Mouse (Mus musculus) hindbrain, embryonic 10.5 days (tissue): ENCODE measurements around the gene Cth. TPM values are rescaled to one million over a fixed set of nuclear protein-coding genes. Genes with fewer than 3 reads are reported as not detected.
"Not testable (repeated sequence)": the region's sequence is repeated elsewhere in the genome, so short reads cannot be mapped to it uniquely, and the experiment has no call there.

Source experiments
- DNase-seq: peaks from one replicate; pipeline ENCODE4 v3.0.0-alpha.2; 2017; ENCODE audit warnings: low spot score
- H3K27ac ChIP-seq: fragments of 300-500 bp; sonication (generic); 2 replicates; pipeline ENCODE4 v1.5.1; 2016; ENCODE audit warnings: mild to moderate bottlenecking, moderate library complexity
- H3K27me3 ChIP-seq: fragments of 300-500 bp; sonication (generic); 2 replicates; pipeline ENCODE4 v1.6.1; 2016; ENCODE audit warnings: mild to moderate bottlenecking; ENCODE audit not compliant: poor library complexity, insufficient read depth, severe bottlenecking
- H3K36me3 ChIP-seq: fragments of 300-500 bp; sonication (generic); 2 replicates; pipeline ENCODE4 v1.6.1; 2016; ENCODE audit warnings: mild to moderate bottlenecking, moderate library complexity
- H3K4me1 ChIP-seq: fragments of 300-500 bp; sonication (generic); replicated peaks from 2 replicates; pipeline ENCODE4 v1.6.1; 2016; ENCODE audit warnings: mild to moderate bottlenecking
- H3K4me3 ChIP-seq: fragments of 300-500 bp; sonication (generic); 2 replicates; pipeline ENCODE4 v1.5.1; 2016; ENCODE audit warnings: mild to moderate bottlenecking, moderate library complexity
- H3K9me3 ChIP-seq: fragments of 300-500 bp; sonication (generic); 2 replicates; pipeline ENCODE4 v1.6.1; 2016; ENCODE audit warnings: mild to moderate bottlenecking, moderate library complexity
- WGBS: fragments of 180-500 bp; shearing (Covaris S2); methylation state at CpG from one replicate; pipeline ENCODE4 v1.1.7; 2016; 5-methylcytosine and 5-hydroxymethylcytosine counted together
- polyA plus RNA-seq: library from polyadenylated mRNA; unstranded; fragments of >200 nt; fragmentation: Nextera tagmentation; extraction: Ambion mirVana; gene quantifications from 2 replicates; pipeline ENCODE4 v1.2.1, GENCODE M21; 2016

Cth gene
- polyA plus RNA-seq = 10.1 and 15.3 TPM in 2 replicates

- Histone ChIP-seq H3K9me3 (no peaks in the 10 kb centered on the region), H3K4me3 (peak within 1 kb of the TSS; percentile 62), H3K4me1 (peaks cover 16% of the 10 kb centered on the region; the same call in 1 of the 2 replicates), H3K27ac (peak within 1 kb of the TSS; percentile 79), H3K27me3 (no peaks in the 10 kb centered on the region), H3K36me3 (no peaks in the 10 kb centered on the region)
- 1% methylated on average over 30 of the region's 30 CpGs for WGBS
- peak; percentile 90 for DNase-seq
Measured at GRCm38 (mm10) chr3:157924692-157925328, at the start of gene Cth. Gene Cth, minus strand, starts transcription at chr3:157925077.

GRCm38 (mm10) chr3:157973236-157973635 lies 48.4 kb upstream of the Cth start:
- H3K27ac ChIP-seq = no peak overlapping the region
- H3K9me3 ChIP-seq = 0 out of 2 replicates have a peak, but pooled peaks cover 2% of the 10 kb centered on the region
- H3K4me3 ChIP-seq = no peak overlapping the region
- DNase-seq = no peak
- H3K27me3 ChIP-seq = no peaks in the 10 kb centered on the region
- no peaks in the 10 kb centered on the region for H3K4me1 ChIP-seq
- H3K36me3 ChIP-seq = peaks cover 21% of the 10 kb centered on the region
- 94% methylated on average over 2 of the region's 2 CpGs for WGBS

- WGBS = 89% methylated on average over 2 of the region's 2 CpGs
- Histone ChIP-seq H3K27me3 (no peaks in the 10 kb centered on the region), H3K4me1 (no peaks in the 10 kb centered on the region), H3K9me3 (0 out of 2 replicates have a peak, but pooled peaks cover 2% of the 10 kb centered on the region), H3K27ac (no peak overlapping the region), H3K4me3 (no peak overlapping the region), H3K36me3 (peaks cover 17% of the 10 kb centered on the region)
- DNase-seq = no peak
Measured at GRCm38 (mm10) chr3:157971151-157971550, 46.3 kb upstream of the Cth start.

- H3K36me3 ChIP-seq = peaks cover 21% of the 10 kb centered on the region
Measured at GRCm38 (mm10) chr3:157957320-157957719, 32.4 kb upstream of the Cth start.

GRCm38 (mm10) chr3:157956201-157956600 lies 31.3 kb upstream of the Cth start:
- DNase-seq = no peak
- Histone ChIP-seq H3K36me3 (peaks cover 22% of the 10 kb centered on the region), H3K27ac (no peak overlapping the region), H3K4me3 (no peak overlapping the region), H3K4me1 (no peaks in the 10 kb centered on the region), H3K9me3 (no peaks in the 10 kb centered on the region), H3K27me3 (no peaks in the 10 kb centered on the region)
- 94% methylated on average over 3 of the region's 3 CpGs for WGBS

More at GRCm38 (mm10) chr3:157957320-157957719, 32.4 kb upstream of the Cth start:
- Histone ChIP-seq H3K4me3 (no peak overlapping the region), H3K27me3 (no peaks in the 10 kb centered on the region), H3K4me1 (no peaks in the 10 kb centered on the region), H3K9me3 (no peaks in the 10 kb centered on the region), H3K27ac (no peak overlapping the region)
- DNase-seq = no peak

- H3K4me1 ChIP-seq = no peaks in the 10 kb centered on the region
- WGBS = 86% methylated on average over 2 of the region's 2 CpGs
- peaks cover 18% of the 10 kb centered on the region for H3K36me3 ChIP-seq
- no peak overlapping the region for H3K27ac ChIP-seq
- no peak for DNase-seq
- no peaks in the 10 kb centered on the region for H3K27me3 ChIP-seq
- no peaks in the 10 kb centered on the region for H3K9me3 ChIP-seq
- H3K4me3 ChIP-seq = no peak overlapping the region
Measured at GRCm38 (mm10) chr3:157955466-157955865, 30.6 kb upstream of the Cth start.

- H3K27ac ChIP-seq = no peak overlapping the region
- peaks cover 12% of the 10 kb centered on the region for H3K36me3 ChIP-seq
- H3K27me3 ChIP-seq = no peaks in the 10 kb centered on the region
- 96% methylated on average over 2 of the region's 2 CpGs for WGBS
- H3K9me3 ChIP-seq = no peaks in the 10 kb centered on the region
- H3K4me3 ChIP-seq = no peak overlapping the region
- DNase-seq = no peak
- H3K4me1 ChIP-seq = peaks cover 18% of the 10 kb centered on the region
Measured at GRCm38 (mm10) chr3:157952716-157953115, 27.8 kb upstream of the Cth start.

GRCm38 (mm10) chr3:157947383-157948280 lies 22.8 kb upstream of the Cth start:
- DNase-seq = peak; percentile 63

GRCm38 (mm10) chr3:157946843-157947358 lies 22.0 kb upstream of the Cth start, which contains the start of gene Ankrd13c:
Gene Ankrd13c, plus strand, starts transcription at chr3:157947239.
- Histone ChIP-seq H3K4me3 (peak within 1 kb of the TSS; percentile 98), H3K27ac (peak within 1 kb of the TSS; percentile 98), H3K36me3 (peaks cover 8% of the 10 kb centered on the region), H3K27me3 (no peaks in the 10 kb centered on the region), H3K4me1 (peaks cover 22% of the 10 kb centered on the region), H3K9me3 (no peaks in the 10 kb centered on the region)
- DNase-seq = peak; percentile 93
- WGBS = under 1% methylated on average over 45 of the region's 45 CpGs

More at GRCm38 (mm10) chr3:157947383-157948280, 22.8 kb upstream of the Cth start:
- Histone ChIP-seq H3K27ac (peak overlapping the region; percentile 98), H3K36me3 (peaks cover 12% of the 10 kb centered on the region), H3K4me3 (peak overlapping the region; percentile 98), H3K4me1 (peaks cover 22% of the 10 kb centered on the region), H3K9me3 (no peaks in the 10 kb centered on the region), H3K27me3 (no peaks in the 10 kb centered on the region)
- under 1% methylated on average over 93 of the region's 93 CpGs for WGBS

- no peak overlapping the region for H3K4me3 ChIP-seq
- H3K9me3 ChIP-seq = no peaks in the 10 kb centered on the region
- no peaks in the 10 kb centered on the region for H3K4me1 ChIP-seq
- WGBS = 75% methylated on average over 2 of the region's 2 CpGs
- DNase-seq = no peak
- no peaks in the 10 kb centered on the region for H3K36me3 ChIP-seq
- no peak overlapping the region for H3K27ac ChIP-seq
- no peaks in the 10 kb centered on the region for H3K27me3 ChIP-seq
Measured at GRCm38 (mm10) chr3:157938585-157938984, 13.7 kb upstream of the Cth start.

- Histone ChIP-seq H3K36me3 (no peaks in the 10 kb centered on the region), H3K4me1 (no peaks in the 10 kb centered on the region), H3K27ac (no peak overlapping the region), H3K9me3 (no peaks in the 10 kb centered on the region), H3K4me3 (no peak overlapping the region), H3K27me3 (no peaks in the 10 kb centered on the region)
- 88% methylated on average over 3 of the region's 3 CpGs for WGBS
- no peak for DNase-seq
Measured at GRCm38 (mm10) chr3:157934301-157934823, 9.5 kb upstream of the Cth start.

GRCm38 (mm10) chr3:157933223-157933622 lies 8.3 kb upstream of the Cth start:
- WGBS = 74% methylated on average over 5 of the region's 6 CpGs
- not testable (repeated sequence) for H3K27ac ChIP-seq, H3K4me3 ChIP-seq, H3K36me3 ChIP-seq, H3K4me1 ChIP-seq, DNase-seq, H3K27me3 ChIP-seq, H3K9me3 ChIP-seq
